Mouse (Mus musculus) layer of hippocampus, postnatal 36 days (tissue): ENCODE results near the gene Capn8. TPM values are rescaled to one million over a fixed set of nuclear protein-coding genes. Genes with fewer than 3 reads are reported as not detected.

Experiments used
- DNase-seq, 2 experiments: peaks; one replicate each; pipeline ENCODE4 v3.0.0; 2022
- total RNA-seq, 2 experiments: library from RNA; stranded (reverse); gene quantifications; 2 replicates each; pipeline ENCODE4 v1.2.3; 2021

Gene Capn8
- total RNA-seq, 2 experiments from 2014 or later = not detected

- DNase-seq = no peak
Observed at GRCm38 (mm10) chr1:182550761-182551160, 14.0 kb upstream of the Capn8 start.

GRCm38 (mm10) chr1:182553649-182554375 lies 11.0 kb upstream of the Capn8 start:
- peak; percentile 41 to 54 for DNase-seq

GRCm38 (mm10) chr1:182558271-182558670 lies 6.5 kb upstream of the Capn8 start:
- DNase-seq = no peak

- no peak for DNase-seq
Observed at GRCm38 (mm10) chr1:182559530-182559929, 5.3 kb upstream of the Capn8 start.

- DNase-seq = peak; percentile 26 to 34
Observed at GRCm38 (mm10) chr1:182560390-182561098, 4.3 kb upstream of the Capn8 start.

GRCm38 (mm10) chr1:182561945-182562514 lies 2.8 kb upstream of the Capn8 start:
- no peak for DNase-seq

GRCm38 (mm10) chr1:182562576-182563370 lies 2.0 kb upstream of the Capn8 start:
- DNase-seq = no peak

GRCm38 (mm10) chr1:182565351-182565835 lies 586 bp downstream of the Capn8 start:
- DNase-seq = no peak

- no peak for DNase-seq
Observed at GRCm38 (mm10) chr1:182571148-182571547, 6.3 kb downstream of the Capn8 start.

- DNase-seq = no peak
Observed at GRCm38 (mm10) chr1:182571973-182572372, 7.2 kb downstream of the Capn8 start.

- DNase-seq = peak in 1 of 2 experiments; percentile 15
Observed at GRCm38 (mm10) chr1:182573856-182574665, 9.3 kb downstream of the Capn8 start.

GRCm38 (mm10) chr1:182574666-182575049 lies 9.9 kb downstream of the Capn8 start:
- no peak for DNase-seq

GRCm38 (mm10) chr1:182584169-182584568 lies 19.4 kb downstream of the Capn8 start:
- DNase-seq = no peak

GRCm38 (mm10) chr1:182585162-182585840 lies 20.5 kb downstream of the Capn8 start:
- no peak for DNase-seq

- no peak for DNase-seq
Observed at GRCm38 (mm10) chr1:182587706-182588105, 22.9 kb downstream of the Capn8 start.

GRCm38 (mm10) chr1:182591491-182591890 lies 26.7 kb downstream of the Capn8 start:
- no peak for DNase-seq

GRCm38 (mm10) chr1:182592436-182592835 lies 27.6 kb downstream of the Capn8 start:
- no peak for DNase-seq

- DNase-seq = peak; percentile 19 to 37
Observed at GRCm38 (mm10) chr1:182605330-182606150, 40.7 kb downstream of the Capn8 start.

- peak in 1 of 2 experiments; percentile 4 for DNase-seq
Observed at GRCm38 (mm10) chr1:182609701-182610335, 45.0 kb downstream of the Capn8 start.

GRCm38 (mm10) chr1:182615465-182615864 lies 50.7 kb downstream of the Capn8 start:
- DNase-seq = no peak
